Mouse (Mus musculus) adrenal gland, adult 8-10 months (tissue): ENCODE data around the gene Atp1a1. TPM values are rescaled to one million over a fixed set of nuclear protein-coding genes. Genes with fewer than 3 reads are reported as not detected.

Source experiments
- DNase-seq: peaks from one replicate; pipeline ENCODE4 v3.0.0; 2022
- total RNA-seq, 4 experiments: library from RNA; stranded (reverse); gene quantifications; 2 replicates each; pipeline ENCODE4 v1.2.4; 2022

Atp1a1 gene
- 100 to 1,000 TPM; 800 to 966 (median 845) TPM for total RNA-seq

- peak; percentile 98 for DNase-seq
Observed at GRCm38 (mm10) chr3:101604550-101605223, at the start of gene Atp1a1. Gene Atp1a1 (minus strand): TSS chr3:101604684.

- DNase-seq, result no peak
Observed at GRCm38 (mm10) chr3:101653446-101653845, 49.0 kb upstream of the Atp1a1 start.

DNA sequence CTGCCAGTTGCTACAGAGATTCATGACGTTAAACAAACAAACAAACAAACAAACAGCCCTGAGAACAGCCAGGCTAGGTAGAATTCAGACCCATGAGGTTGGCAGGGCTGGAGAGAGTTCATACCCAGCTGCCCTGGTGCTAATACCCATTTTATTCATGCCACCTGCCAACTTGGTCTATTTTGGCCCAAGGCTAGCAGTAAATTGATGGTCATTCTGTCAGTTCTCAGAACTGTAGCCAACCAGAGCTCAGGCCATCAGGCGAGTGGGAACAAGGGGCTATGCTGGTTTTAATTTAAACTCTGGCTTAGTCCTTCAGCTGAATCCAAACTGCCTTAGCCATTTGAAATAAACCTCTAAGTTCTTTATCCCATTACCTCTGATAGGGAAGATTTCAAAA is 48.5 kb upstream of the Atp1a1 start:
- no peak for DNase-seq

DNA sequence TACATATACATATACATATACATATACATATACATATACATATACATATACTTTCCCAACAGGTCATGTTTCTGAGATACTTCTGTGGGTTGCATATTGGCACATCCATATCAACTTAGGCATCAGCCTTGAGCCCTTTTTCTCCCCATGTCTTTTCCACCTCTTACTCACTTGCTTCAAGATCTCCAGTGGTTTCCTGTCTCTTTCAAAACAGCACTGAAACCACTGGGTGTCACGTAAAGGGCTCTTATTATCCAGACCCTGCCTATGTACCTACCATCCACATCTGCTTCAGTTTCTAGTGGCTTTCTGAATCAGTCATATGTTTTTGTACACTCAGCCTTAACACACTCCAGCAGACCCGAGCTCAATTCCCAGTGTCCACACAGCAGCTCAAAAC is 45.8 kb upstream of the Atp1a1 start:
- no peak for DNase-seq

GRCm38 (mm10) chr3:101649271-101649670 is 44.8 kb upstream of the Atp1a1 start:
- DNase-seq, result no peak

DNA sequence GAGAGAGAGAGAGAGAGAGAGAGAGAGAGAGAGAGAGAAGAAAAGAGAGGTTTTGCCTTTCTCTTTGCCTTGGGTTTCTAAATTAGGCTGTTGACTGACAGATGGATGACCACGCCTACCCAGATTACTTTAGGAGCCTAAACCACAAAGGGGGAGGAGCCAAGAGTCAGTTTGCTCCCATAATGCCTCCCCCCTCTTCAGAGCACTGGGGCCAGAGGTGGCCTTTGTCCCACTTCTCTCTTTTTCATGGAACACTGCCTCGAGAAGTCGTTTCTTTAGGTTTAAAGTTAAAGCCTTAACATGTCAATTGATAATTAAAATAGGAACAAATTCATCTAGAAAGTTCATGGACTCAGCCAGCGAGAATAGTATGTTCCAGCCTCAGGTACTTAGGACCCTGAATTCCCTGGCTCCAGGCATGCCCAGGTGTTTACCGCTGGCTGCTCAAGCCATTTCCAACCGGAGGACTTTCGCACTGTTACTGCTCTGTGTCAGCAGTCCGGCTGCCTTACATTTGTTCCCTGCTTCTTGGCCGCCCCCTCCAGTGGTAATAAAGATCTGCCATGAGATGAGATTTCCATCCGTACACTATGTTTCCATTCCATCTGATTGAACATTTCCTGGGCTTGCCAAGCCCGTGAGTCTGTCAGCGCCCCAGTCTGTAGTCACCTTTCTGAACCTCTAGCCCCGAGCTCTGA is 43.8 kb upstream of the Atp1a1 start:
- DNase-seq, result no peak

GRCm38 (mm10) chr3:101646806-101647205 is 42.3 kb upstream of the Atp1a1 start:
- no peak for DNase-seq

GRCm38 (mm10) chr3:101645569-101646106 is 41.2 kb upstream of the Atp1a1 start:
- DNase-seq, result no peak

DNA sequence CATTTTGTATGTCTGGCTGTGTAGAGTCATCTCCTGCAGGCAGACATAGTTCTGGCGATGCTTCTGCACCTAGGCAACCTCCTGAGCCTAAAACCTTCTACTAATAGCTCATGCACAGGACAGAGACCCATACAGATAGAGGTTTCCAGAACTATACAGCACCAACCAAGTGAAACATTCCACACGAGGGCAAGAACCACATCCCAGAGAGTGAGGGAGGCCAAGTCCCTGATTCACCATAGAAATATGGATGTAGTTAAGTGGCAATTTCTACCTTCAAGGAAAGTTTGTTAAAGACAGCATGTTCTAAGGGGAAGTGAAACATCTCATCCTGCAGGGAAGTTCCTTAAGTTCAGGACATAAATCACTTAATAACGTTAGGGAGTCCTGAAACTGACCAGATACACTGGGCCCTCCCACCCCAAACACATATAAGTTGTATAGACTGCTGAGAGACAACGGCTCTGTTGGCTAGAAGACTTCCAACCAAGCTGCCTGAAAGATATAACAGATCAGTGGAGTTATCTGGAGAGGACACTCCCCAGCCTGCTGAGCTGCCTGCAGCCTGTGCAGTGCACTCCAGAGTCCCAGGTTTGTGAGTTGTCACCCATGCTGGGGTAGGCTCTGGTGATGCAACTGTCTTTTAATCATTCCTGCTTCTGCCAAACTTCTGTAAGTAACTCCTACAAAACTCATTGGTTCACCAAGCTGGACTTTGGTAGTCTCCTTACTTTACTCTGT is 39.7 kb upstream of the Atp1a1 start:
- no peak for DNase-seq

DNA sequence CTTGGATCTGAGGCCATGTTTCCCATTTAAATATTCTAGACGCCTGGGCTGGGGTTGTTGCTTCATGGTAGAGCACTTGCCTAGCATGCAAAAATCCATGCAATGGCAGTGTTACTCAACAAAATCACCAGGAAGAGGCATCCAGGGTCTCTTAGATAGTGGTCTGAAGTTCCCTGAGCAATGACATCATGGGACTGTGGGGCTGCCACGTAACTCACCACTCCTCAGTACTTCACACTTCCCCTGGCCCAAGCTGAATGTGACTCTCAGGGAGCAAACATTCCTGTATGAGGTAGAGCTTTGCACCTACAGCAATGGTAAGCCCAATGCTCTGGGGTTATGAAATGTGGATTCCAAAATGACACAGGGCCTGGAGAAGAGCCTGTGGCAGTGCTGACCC is 38.8 kb upstream of the Atp1a1 start:
- DNase-seq, result no peak

- DNase-seq, result no peak
Observed at GRCm38 (mm10) chr3:101638223-101638622, 33.7 kb upstream of the Atp1a1 start.

DNA sequence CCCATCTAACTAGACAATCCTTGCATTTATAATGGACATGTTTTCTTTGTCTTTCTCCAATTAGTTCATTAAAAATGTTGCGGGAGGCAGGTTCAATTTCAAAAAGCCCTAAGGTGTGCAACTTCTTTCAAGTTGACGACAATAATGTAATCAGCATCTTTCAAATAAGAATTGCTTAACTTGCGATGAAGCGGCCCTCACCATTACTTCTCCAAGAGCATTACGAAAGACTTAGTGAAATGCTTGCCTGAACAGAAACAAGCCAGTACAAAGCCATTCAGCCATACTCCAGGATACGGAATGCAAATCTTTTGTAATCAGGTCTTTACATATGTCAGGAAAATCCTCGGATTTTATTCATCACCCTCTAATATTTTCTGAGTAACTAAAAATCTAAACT is 32.0 kb upstream of the Atp1a1 start:
- no peak for DNase-seq

- no peak for DNase-seq
Observed at GRCm38 (mm10) chr3:101636086-101636485, 31.6 kb upstream of the Atp1a1 start.

- DNase-seq, result no peak
Observed at GRCm38 (mm10) chr3:101634141-101634900, 29.8 kb upstream of the Atp1a1 start.

GRCm38 (mm10) chr3:101628255-101628654 is 23.8 kb upstream of the Atp1a1 start:
- DNase-seq, result no peak

GRCm38 (mm10) chr3:101624287-101624686 is 19.8 kb upstream of the Atp1a1 start:
- no peak for DNase-seq

DNA sequence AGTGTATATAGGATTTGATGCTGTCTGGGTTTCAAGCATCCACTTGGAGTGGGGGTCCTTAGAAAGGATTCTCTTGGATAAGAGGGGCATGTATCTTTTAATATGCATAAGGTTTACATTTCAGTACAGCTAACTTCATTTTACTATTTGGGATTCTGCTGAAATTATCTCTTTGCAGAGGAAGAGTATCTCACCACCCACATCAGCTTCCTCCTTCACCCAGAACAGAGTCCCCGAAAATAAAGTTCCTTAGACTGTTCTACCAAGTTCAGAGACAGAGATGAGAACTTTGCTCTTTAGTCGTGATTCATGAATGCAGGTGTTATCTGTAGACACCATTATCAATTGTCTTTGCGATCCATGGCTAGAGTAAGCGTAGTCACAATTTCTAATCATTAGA is 14.5 kb upstream of the Atp1a1 start:
- DNase-seq, result no peak

- DNase-seq, result no peak
Observed at GRCm38 (mm10) chr3:101618505-101618904, 14.0 kb upstream of the Atp1a1 start.

GRCm38 (mm10) chr3:101617451-101617850 is 13.0 kb upstream of the Atp1a1 start:
- no peak for DNase-seq

GRCm38 (mm10) chr3:101617007-101617406 is 12.5 kb upstream of the Atp1a1 start:
- no peak for DNase-seq

GRCm38 (mm10) chr3:101615856-101616255 is 11.4 kb upstream of the Atp1a1 start:
- DNase-seq, result no peak

GRCm38 (mm10) chr3:101611813-101612491 is 7.5 kb upstream of the Atp1a1 start:
- DNase-seq, result no peak
